Mouse (Mus musculus) heart, adult 2 months (tissue): Measurements from ENCODE around the gene Htr3b.

Experiments used
- CTCF ChIP-seq: fragments of 200-600 bp; IDR thresholded peaks from 2 replicates; pipeline ENCODE4 v1.8.1; 2022; ENCODE audit warnings: antibody characterized with exemption, mild to moderate bottlenecking, moderate library complexity
- EP300 ChIP-seq: fragments of 200-500 bp; IDR thresholded peaks from 2 replicates; pipeline ENCODE4 v1.6.1; 2011; ENCODE audit warnings: low read depth, low read length, control low read depth; ENCODE audit not compliant: insufficient read depth
- POLR2A ChIP-seq: fragments of 200-500 bp; IDR thresholded peaks from 2 replicates; pipeline ENCODE4 v1.6.1; 2011; ENCODE audit warnings: mild to moderate bottlenecking, low read depth, low read length, control low read depth; ENCODE audit not compliant: insufficient read depth

DNA sequence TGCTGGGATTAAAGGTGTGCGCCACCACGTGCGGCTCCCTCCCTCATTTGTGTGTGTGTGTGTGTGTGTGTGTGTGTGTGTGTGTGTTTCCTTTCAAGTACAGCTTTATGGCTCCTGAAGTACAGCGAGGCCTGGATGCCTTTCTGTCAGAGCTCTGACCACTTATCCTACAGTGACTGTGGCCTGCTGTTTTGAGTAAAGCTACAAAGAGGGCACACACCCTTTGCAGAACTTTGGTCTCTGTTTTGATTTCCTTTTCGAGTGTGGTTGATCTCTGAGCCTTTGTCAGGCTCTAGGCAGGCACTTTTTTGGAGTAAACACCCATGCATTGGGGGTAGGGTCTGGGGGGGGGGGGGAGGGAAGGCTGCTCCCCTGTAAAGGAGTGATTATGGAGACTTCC, 15.6 kb upstream of the Htr3b start:
- no peak for TF ChIP-seq POLR2A
- TF ChIP-seq EP300: no peak
- TF ChIP-seq CTCF: no peak
